Mouse (Mus musculus) forelimb bud, embryonic 11.5 days (tissue): ENCODE results near the gene Ppef1.
A peak's percentile ranks its signal among the peaks of the same experiment; 100 is the strongest.

Experiments used
- DNase-seq: peaks from one replicate; pipeline ENCODE4 v3.0.0-alpha.2; 2012; ENCODE audit warnings: low read depth, low spot score

The Ppef1 gene

DNA sequence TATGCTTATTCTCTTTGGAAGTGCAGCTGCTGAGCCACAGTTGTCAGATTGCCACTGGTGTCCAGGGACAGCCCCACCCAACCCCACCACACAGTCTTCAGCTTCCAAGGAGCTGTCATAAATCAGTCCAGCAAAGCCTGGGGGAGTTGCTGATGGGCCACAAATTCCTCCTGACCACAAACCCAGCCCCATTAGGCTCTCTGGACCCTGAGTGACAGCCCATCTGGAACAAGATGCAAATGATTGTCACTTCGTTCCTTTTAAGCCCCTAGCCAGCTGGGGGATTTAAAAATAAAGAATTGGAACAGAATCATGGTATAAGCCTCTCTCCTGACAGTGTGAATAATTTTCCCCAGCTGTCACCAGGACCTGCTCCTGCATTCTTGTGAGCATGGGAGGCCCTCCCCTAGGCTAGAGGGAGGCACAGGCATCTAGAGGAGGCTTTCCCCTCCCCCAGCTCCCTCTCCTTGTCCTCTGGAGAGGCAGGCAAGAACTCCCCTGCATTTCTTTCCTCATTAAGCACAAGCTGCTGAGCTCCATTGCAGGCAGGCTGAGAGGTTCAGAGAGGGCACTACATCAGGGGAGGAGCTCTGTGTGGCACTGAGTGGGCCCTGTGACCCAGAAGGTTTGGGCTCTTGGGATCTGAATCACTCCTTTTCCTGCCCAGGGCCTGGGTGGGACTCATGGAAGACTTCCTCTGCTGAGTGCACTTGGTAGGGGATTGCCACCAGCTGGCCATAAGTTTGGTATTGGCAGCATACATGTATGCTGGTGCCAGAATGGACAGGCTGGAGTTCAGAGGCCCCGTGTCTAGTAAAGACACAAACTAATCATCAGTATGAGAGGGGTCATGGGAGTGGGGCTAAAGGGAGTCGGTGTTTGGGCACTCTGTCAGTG is 136.8 kb downstream of the Ppef1 start:
- DNase-seq, result peak; percentile 51

DNA sequence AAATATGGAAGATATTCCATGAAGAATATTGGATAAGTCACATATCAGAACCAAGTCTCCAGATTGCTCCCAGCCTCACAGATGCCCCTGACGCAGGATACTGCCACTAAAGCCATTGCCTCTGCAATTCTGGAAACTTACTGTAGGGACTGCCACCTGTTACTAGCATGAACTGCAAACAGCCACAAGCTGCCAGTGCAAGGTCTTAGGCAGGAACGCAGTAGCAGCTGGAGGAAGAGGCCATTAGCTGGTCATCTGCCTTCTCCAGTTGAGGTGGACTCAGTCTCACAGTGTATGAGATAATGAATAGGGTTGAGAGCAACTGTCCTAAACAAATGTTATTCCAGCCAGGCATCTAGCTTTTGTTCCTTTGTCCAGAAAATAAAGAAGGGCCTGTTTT is 137.5 kb downstream of the Ppef1 start:
- no peak for DNase-seq

DNA sequence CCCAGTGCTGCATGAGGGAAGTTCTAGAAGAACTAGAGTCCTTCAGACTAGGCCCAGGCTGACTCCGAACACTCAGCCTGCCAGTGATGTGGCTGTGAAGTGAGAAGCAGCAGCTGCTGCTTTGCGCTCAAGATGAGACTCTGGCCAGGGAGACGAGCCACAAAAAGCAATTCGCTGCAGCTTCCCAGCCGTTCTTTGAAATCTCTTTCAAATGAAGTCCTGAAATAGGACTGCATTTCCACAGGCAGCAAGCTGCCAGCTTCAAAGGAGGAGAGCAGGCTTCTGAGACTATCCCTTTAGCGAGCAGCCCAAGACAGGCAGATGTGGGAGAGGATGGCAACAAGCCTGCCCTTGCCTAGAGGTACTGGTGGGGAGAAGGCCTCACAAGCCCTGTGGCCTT is 142.6 kb downstream of the Ppef1 start:
- no peak for DNase-seq

- DNase-seq, result no peak
Measured at GRCm38 (mm10) chrX:160590147-160590546, 145.4 kb downstream of the Ppef1 start.

DNA sequence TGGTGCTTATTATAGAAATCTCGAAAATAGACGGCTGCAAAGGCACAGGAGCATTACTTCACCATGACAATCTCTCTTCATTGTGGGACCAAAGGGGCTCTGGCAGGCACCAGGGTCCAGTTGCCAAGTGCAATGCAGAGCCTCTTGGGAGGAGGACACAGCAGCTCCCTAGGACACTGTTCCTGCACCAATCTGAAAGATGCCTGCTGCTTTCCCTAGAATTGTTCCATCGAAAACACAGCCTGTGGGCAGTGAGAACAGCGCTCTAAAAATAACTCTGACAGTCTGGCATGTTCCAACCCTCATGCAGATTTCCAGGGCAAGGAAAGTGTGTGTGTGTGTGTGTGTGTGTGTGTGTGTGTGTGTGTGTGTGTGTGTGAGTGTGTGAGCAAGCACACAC is 147.0 kb downstream of the Ppef1 start:
- DNase-seq, result no peak

DNA sequence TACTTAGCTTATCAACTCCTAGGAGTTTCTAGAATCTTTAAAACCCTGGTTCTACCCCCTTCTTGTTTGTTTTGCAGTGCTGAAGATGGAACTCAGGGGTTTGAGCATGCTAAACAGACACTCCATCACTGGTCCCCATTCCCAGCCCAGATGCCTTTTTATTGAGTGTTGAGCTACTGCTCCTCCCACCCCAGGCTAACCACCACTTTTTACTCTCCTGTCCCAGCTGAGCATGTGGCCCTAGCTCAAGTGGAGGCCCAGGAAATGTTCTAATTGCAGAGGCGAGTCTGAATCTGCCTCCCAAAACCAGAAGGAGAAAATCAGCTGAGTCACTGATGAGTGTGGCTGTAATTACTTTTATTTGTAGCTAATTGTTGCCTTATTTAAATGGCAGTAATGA is 150.5 kb downstream of the Ppef1 start:
- no peak for DNase-seq

DNA sequence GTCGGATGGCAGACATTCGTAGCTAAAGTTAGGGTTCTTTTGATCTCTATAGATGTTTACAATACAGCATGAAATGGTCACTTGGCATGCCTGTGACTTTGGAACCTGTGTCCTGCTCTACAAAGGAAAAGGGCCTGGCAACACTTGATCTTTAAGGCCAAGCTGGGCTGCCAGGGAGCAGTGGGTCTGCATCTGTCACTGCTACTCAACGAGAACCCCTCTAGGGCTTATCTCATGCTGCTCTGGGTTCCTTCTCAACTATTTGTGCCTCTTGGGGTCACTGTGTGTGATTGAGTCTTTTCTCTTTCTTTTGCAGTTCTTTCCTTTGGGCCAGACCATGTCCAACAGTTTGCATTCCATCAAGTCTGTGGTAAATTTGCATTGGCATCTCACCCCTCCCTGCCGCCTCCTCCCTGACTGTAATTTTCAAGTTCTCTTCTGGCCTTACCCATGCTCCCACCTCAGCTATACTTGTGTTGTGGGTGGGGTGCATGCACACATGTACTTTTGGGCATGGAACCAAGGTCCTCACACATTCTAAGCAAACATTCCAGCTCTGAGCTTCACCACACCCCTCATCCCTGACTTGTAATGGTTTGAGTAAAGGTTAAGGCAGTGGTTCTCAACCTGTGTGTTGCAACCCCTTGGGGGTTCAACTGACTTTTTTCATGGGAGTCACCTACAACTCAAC is 151.3 kb downstream of the Ppef1 start:
- no peak for DNase-seq

DNA sequence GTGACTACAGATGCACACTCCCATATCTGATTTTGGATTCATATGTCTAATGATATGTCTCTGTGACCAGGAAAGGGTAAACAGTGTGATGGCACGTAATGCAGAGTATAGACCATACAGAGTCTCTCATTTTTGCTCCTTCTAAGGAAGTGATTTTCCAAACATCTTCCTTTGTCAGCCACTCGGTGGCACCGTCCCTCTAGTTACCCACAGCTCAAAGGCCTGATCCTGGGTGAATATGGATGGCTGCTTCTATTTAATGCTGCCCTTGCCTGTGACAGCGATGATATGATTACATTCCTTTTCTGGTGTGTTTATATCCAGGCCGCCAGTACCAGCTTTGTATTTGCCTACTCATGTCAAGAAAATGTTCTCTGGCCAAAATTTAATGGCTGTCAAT is 152.0 kb downstream of the Ppef1 start:
- no peak for DNase-seq
